Mouse (Mus musculus) ovary, adult 18-20 months (tissue): ENCODE data around the gene Faim.

Source experiments
- DNase-seq: peaks from one replicate; pipeline ENCODE4 v3.0.0; 2022; ENCODE audit warnings: low spot score, mixed read lengths

Gene Faim

DNA sequence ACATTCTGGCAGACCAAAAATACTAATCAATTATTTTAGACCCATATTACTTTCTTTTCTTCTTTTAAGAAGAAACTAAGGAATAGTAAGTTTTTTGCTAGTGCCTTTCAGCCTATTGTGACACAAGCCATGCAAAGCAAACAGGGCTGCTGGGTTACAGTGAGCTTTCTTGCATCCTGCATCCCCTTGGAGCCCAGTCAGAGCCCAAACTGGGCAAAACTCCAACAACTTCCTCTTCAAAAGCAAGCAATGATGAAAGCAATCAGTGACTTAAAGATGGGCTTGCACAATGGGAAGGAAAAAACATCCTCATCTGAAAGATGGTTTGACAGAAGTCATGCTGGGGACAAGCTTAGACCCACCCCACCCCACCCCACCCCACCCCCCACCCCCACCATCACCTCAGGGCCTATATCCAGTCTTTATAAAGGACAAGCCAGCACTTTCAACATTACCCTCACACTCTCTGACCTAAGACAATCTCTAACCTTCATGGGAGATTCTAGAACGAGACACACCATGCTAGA, 62.6 kb downstream of the Faim start:
- DNase-seq = no peak

DNA sequence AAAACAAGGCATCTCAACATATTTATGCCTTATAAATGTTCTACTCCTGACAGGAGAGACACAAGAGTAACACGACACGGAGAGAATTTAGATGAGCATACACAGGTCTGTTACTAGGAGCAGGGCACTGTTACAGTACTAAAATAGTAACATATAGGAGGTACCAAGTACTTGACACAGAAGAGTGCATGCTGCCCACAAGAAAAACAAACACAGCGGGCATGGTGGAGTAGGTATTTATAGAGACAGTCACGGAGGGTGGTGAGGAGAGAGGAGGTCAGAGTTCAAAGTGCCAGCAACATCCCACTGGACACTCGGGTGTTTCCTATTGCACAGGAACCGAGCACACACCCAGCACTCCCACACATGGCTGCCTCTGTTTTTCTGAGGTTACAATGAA, 63.6 kb downstream of the Faim start:
- no peak for DNase-seq
